Mouse (Mus musculus) liver, postnatal 0 days (tissue): Measurements from ENCODE around the gene Thap12. TPM values are rescaled to one million over a fixed set of nuclear protein-coding genes. Genes with fewer than 3 reads are reported as not detected.

Experiments
- ATAC-seq: fragments of 200-750 bp; cut with Nextera tagmentation; 2 replicates; pipeline ENCODE4 v1.8.0; 2017; ENCODE audit warnings: mild to moderate bottlenecking, moderate library complexity
- DNase-seq: peaks from one replicate; pipeline ENCODE4 v3.0.0-alpha.2; 2016
- H3K27ac ChIP-seq: fragments of 300-500 bp; sonication (generic); 2 replicates; pipeline ENCODE4 v1.5.1; 2014; ENCODE audit warnings: antibody characterized with exemption, moderate library complexity, mild to moderate bottlenecking, low read depth
- H3K27me3 ChIP-seq: fragments of 300-500 bp; sonication (generic); 2 replicates; pipeline ENCODE4 v1.6.1; 2014; ENCODE audit warnings: low read length, control low read depth, mixed read lengths; ENCODE audit not compliant: insufficient read depth
- H3K36me3 ChIP-seq: fragments of 300-500 bp; sonication (generic); replicated peaks from 2 replicates; pipeline ENCODE4 v1.6.1; 2014; ENCODE audit warnings: mild to moderate bottlenecking, control low read depth, low read length, moderate library complexity, mixed read lengths; ENCODE audit not compliant: insufficient read depth
- H3K4me1 ChIP-seq: fragments of 300-500 bp; sonication (generic); 2 replicates; pipeline ENCODE4 v1.6.1; 2014; ENCODE audit warnings: antibody characterized with exemption, mild to moderate bottlenecking, control low read depth; ENCODE audit not compliant: insufficient read depth
- H3K4me2 ChIP-seq: fragments of 300-500 bp; sonication (generic); 2 replicates; pipeline ENCODE4 v1.6.1; 2014; ENCODE audit warnings: low read depth, mild to moderate bottlenecking, low read length, moderate library complexity, mixed read lengths
- H3K4me3 ChIP-seq: fragments of 300-500 bp; sonication (generic); 2 replicates; pipeline ENCODE4 v1.5.1; 2014; ENCODE audit warnings: low read depth, low read length
- H3K9ac ChIP-seq: fragments of 300-500 bp; sonication (generic); replicated peaks from 2 replicates; pipeline ENCODE4 v1.6.1; 2014; ENCODE audit warnings: mild to moderate bottlenecking, moderate library complexity
- H3K9me3 ChIP-seq: fragments of 300-500 bp; sonication (generic); 2 replicates; pipeline ENCODE4 v1.6.1; 2016; ENCODE audit warnings: mild to moderate bottlenecking, control low read depth, low read length, mixed read lengths
- CTCF ChIP-seq: sonication (generic); IDR thresholded peaks from 2 replicates; pipeline ENCODE4 v1.5.1; 2016; ENCODE audit warnings: antibody characterized with exemption, low read depth
- EP300 ChIP-seq: IDR thresholded peaks from 2 replicates; pipeline ENCODE4 v1.6.1; 2016; ENCODE audit warnings: antibody characterized with exemption, low read depth, mild to moderate bottlenecking
- whole genome bisulfite sequencing: fragments of 180-500 bp; shearing (Covaris S2); extraction: QIAGEN DNeasy Blood & Tissue Kit; methylation state at CpG from one replicate; pipeline ENCODE4 v1.1.7; 2014; ENCODE audit not compliant: insufficient replicate concordance; 5-methylcytosine and 5-hydroxymethylcytosine counted together
- polyA plus RNA-seq: library from polyadenylated mRNA; unstranded; fragments of >200 nt; fragmentation: Nextera tagmentation; extraction: Ambion mirVana; gene quantifications from 2 replicates; pipeline ENCODE4 v1.2.1, GENCODE M21; 2015

Thap12 gene
- polyA plus RNA-seq, 1 experiment from 2014 or later, result 15.7 TPM

DNA sequence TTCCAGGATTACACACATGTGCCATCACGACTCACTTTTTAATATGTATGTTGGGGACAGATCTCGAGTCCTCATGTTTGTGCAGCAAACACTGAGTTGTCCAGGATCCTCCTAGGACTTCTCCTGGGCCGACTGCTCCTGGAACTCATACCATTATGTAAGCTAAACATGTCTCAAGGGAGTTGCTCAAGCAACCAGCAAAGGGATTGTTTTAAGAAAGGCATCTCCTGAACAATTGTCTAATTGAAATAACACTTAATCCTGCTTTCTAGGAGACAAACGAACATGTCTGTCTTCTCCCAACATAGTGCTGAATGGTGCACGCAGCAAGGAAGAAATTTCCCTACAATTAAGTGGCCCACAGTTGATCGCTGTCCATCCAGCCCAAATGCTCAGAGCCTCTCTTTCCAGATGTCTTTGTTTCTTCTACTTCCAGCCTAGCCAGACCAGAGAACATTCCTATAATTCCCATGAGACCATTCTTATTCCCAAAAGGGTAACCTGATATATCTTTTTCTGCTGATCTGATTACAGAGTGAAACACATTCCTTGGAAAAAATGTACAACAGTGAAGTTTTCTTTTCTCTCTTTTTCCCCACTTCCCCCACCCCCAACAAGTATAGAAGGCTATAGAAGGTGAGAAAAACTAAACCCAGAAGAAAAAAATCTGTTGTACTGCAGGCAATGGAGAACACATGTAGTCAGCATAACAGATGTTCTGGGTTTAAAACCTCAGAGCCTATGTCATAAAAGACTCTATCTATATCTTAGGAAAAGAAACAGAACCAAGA lies 34.8 kb upstream of the Thap12 start:
- no peaks in the 10 kb centered on the region for H3K36me3 ChIP-seq
- peaks cover 8% of the 10 kb centered on the region; the same call in 1 of the 2 replicates for H3K4me1 ChIP-seq
- no peak overlapping the region for H3K27ac ChIP-seq
- H3K27me3 ChIP-seq, result no peaks in the 10 kb centered on the region
- TF ChIP-seq EP300 (no peak), CTCF (no peak)
- no peak overlapping the region for H3K4me3 ChIP-seq
- no peaks in the 10 kb centered on the region for H3K9me3 ChIP-seq
- WGBS, result 74% methylated on average over 6 of the region's 6 CpGs
- no peak for DNase-seq
- H3K9ac ChIP-seq, result no peak overlapping the region
- ATAC-seq, result no peak
- H3K4me2 ChIP-seq, result no peak overlapping the region

GRCm38 (mm10) chr7:98670831-98671230 lies 32.1 kb upstream of the Thap12 start:
- no peaks in the 10 kb centered on the region for H3K36me3 ChIP-seq
- no peak overlapping the region for H3K4me2 ChIP-seq
- H3K9ac ChIP-seq, result no peak overlapping the region
- peaks cover 8% of the 10 kb centered on the region; the same call in 1 of the 2 replicates for H3K4me1 ChIP-seq
- ATAC-seq, result no peak
- DNase-seq, result no peak
- WGBS, result 68% methylated on average over 4 of the region's 4 CpGs
- no peak overlapping the region for H3K4me3 ChIP-seq
- no peak for TF ChIP-seq EP300
- TF ChIP-seq CTCF, result no peak
- no peaks in the 10 kb centered on the region for H3K9me3 ChIP-seq
- no peak overlapping the region for H3K27ac ChIP-seq
- no peaks in the 10 kb centered on the region for H3K27me3 ChIP-seq

GRCm38 (mm10) chr7:98671416-98671815 lies 31.5 kb upstream of the Thap12 start:
- Histone ChIP-seq H3K4me1 (peaks cover 8% of the 10 kb centered on the region; the same call in 1 of the 2 replicates), H3K9me3 (no peaks in the 10 kb centered on the region), H3K4me2 (no peak overlapping the region), H3K27ac (no peak overlapping the region), H3K27me3 (no peaks in the 10 kb centered on the region), H3K9ac (no peak overlapping the region; the same call in 1 of the 2 replicates), H3K4me3 (no peak overlapping the region), H3K36me3 (no peaks in the 10 kb centered on the region)
- TF ChIP-seq EP300, result no peak
- TF ChIP-seq CTCF, result no peak
- ATAC-seq (no peak), DNase-seq (no peak)
- 47% methylated on average over 9 of the region's 9 CpGs for WGBS

GRCm38 (mm10) chr7:98672241-98672955 lies 30.5 kb upstream of the Thap12 start:
- no peak for DNase-seq
- Histone ChIP-seq H3K4me2 (no peak overlapping the region), H3K27ac (peak overlapping the region; percentile 6; the same call in 1 of the 2 replicates), H3K4me1 (peaks cover 8% of the 10 kb centered on the region; the same call in 1 of the 2 replicates), H3K4me3 (no peak overlapping the region), H3K9me3 (no peaks in the 10 kb centered on the region), H3K27me3 (no peaks in the 10 kb centered on the region), H3K9ac (no peak overlapping the region; the same call in 1 of the 2 replicates), H3K36me3 (no peaks in the 10 kb centered on the region)
- TF ChIP-seq EP300 (no peak), CTCF (no peak)
- ATAC-seq, result no peak
- WGBS, result 52% methylated on average over 11 of the region's 11 CpGs

GRCm38 (mm10) chr7:98674344-98674743 lies 28.6 kb upstream of the Thap12 start:
- no peak overlapping the region for H3K4me2 ChIP-seq
- TF ChIP-seq EP300 (no peak), CTCF (no peak)
- WGBS, result 46% methylated on average over 4 of the region's 4 CpGs
- peaks cover 8% of the 10 kb centered on the region; the same call in 1 of the 2 replicates for H3K4me1 ChIP-seq
- no peaks in the 10 kb centered on the region for H3K9me3 ChIP-seq
- no peaks in the 10 kb centered on the region for H3K27me3 ChIP-seq
- ATAC-seq (no peak), DNase-seq (no peak)
- no peaks in the 10 kb centered on the region for H3K36me3 ChIP-seq
- H3K9ac ChIP-seq, result no peak overlapping the region
- H3K4me3 ChIP-seq, result no peak overlapping the region
- H3K27ac ChIP-seq, result no peak overlapping the region

DNA sequence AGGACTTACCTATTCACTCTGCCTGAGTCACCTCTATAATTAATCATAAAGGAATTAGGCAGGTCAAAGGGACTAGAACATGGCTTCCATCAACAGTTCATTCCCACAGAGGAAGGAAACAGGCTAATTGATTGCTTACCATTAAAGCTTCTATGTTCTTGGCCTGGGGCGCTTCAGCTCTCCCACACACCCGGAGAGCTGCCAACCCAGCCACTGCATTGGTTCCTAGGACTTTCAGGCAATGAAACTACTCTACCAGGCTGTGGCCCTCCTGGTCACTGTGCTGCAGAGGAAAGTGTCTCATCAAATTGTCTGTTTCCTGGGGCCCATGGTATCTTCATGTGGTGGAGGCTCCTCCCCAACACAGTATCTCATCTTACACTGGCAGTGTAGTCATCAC lies 25.4 kb upstream of the Thap12 start:
- WGBS, result 69% methylated on average over 2 of the region's 2 CpGs
- TF ChIP-seq CTCF (no peak), EP300 (no peak)
- ATAC-seq, result no peak
- Histone ChIP-seq H3K4me3 (no peak overlapping the region), H3K36me3 (no peaks in the 10 kb centered on the region), H3K9ac (no peak overlapping the region), H3K27ac (no peak overlapping the region), H3K4me2 (no peak overlapping the region), H3K9me3 (no peaks in the 10 kb centered on the region), H3K4me1 (no peaks in the 10 kb centered on the region), H3K27me3 (no peaks in the 10 kb centered on the region)
- no peak for DNase-seq
